Mouse (Mus musculus): Measurements from ENCODE around the gene Rasal3. TPM values are rescaled to one million over a fixed set of nuclear protein-coding genes. Genes with fewer than 3 reads are reported as not detected.

The Rasal3 gene
- polyA plus RNA-seq, 1 experiment: 13.2 TPM

- no peak for TF ChIP-seq GATA1 (IDR thresholded peaks at IDR 0.05; ENCODE audit: low read length)
Observed at GRCm38 (mm10) chr17:32365296-32365695, 38.1 kb downstream of the Rasal3 start.

- TF ChIP-seq GATA1 (IDR thresholded peaks at IDR 0.05; ENCODE audit: low read length): no peak
Observed at GRCm38 (mm10) chr17:32364850-32365249, 38.5 kb downstream of the Rasal3 start.

- TF ChIP-seq GATA1 (IDR thresholded peaks at IDR 0.05; ENCODE audit: low read length): no peak
Observed at GRCm38 (mm10) chr17:32364331-32364730, 39.1 kb downstream of the Rasal3 start.

GRCm38 (mm10) chr17:32363821-32364301 lies 39.5 kb downstream of the Rasal3 start:
- TF ChIP-seq GATA1 (IDR thresholded peaks at IDR 0.05; ENCODE audit: low read length): no peak

- TF ChIP-seq GATA1 (IDR thresholded peaks at IDR 0.05; ENCODE audit: low read length): no peak
Observed at GRCm38 (mm10) chr17:32362686-32363085, 40.7 kb downstream of the Rasal3 start.

- no peak for TF ChIP-seq GATA1 (IDR thresholded peaks at IDR 0.05; ENCODE audit: low read length)
Observed at GRCm38 (mm10) chr17:32359928-32360327, 43.5 kb downstream of the Rasal3 start.

GRCm38 (mm10) chr17:32358943-32359340 lies 44.4 kb downstream of the Rasal3 start:
- TF ChIP-seq GATA1 (IDR thresholded peaks at IDR 0.05; ENCODE audit: low read length): no peak

- TF ChIP-seq GATA1 (IDR thresholded peaks at IDR 0.05; ENCODE audit: low read length): no peak
Observed at GRCm38 (mm10) chr17:32358192-32358942, 45.0 kb downstream of the Rasal3 start.

GRCm38 (mm10) chr17:32356766-32357760 lies 46.3 kb downstream of the Rasal3 start:
- TF ChIP-seq GATA1 (IDR thresholded peaks at IDR 0.05; ENCODE audit: low read length): no peak

GRCm38 (mm10) chr17:32356281-32356680 lies 47.1 kb downstream of the Rasal3 start:
- no peak for TF ChIP-seq GATA1 (IDR thresholded peaks at IDR 0.05; ENCODE audit: low read length)

- no peak for TF ChIP-seq GATA1 (IDR thresholded peaks at IDR 0.05; ENCODE audit: low read length)
Observed at GRCm38 (mm10) chr17:32355031-32355430, 48.4 kb downstream of the Rasal3 start.

GRCm38 (mm10) chr17:32354211-32354610 lies 49.2 kb downstream of the Rasal3 start:
- no peak for TF ChIP-seq GATA1 (IDR thresholded peaks at IDR 0.05; ENCODE audit: low read length)

- TF ChIP-seq GATA1 (IDR thresholded peaks at IDR 0.05; ENCODE audit: low read length): no peak
Observed at GRCm38 (mm10) chr17:32353696-32354095, 49.7 kb downstream of the Rasal3 start.

GRCm38 (mm10) chr17:32351726-32352125 lies 51.7 kb downstream of the Rasal3 start:
- TF ChIP-seq GATA1 (IDR thresholded peaks at IDR 0.05; ENCODE audit: low read length): no peak

- no peak for TF ChIP-seq GATA1 (IDR thresholded peaks at IDR 0.05; ENCODE audit: low read length)
Observed at GRCm38 (mm10) chr17:32351269-32351668, 52.1 kb downstream of the Rasal3 start.

- TF ChIP-seq GATA1 (IDR thresholded peaks at IDR 0.05; ENCODE audit: low read length): no peak
Observed at GRCm38 (mm10) chr17:32350382-32350983, 52.9 kb downstream of the Rasal3 start, which contains the start of gene Akap8l. Akap8l (minus strand) TSS chr17:32350607.
